In the genomic region with DNA sequence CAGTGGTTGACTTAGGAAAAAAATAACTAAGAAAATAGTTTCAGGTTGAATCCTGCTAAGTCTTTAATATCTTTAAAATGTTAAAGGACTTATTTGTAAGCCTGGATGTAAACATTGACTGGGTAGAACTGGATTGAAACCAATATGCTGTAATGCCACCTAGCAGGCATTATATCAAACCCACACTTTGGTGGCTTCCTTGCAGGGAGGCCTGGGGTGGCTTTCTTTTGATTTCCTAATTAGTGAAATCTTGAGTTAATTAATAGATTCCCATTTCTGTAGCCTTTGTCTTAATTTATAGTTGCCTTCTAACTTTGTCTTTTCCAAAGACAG, we compare ENCODE assay signal across 8 mouse cellular contexts. TPM values are rescaled to one million over a fixed set of nuclear protein-coding genes. Genes with fewer than 3 reads are reported as not detected.
DNase-seq lines count a peak whose midpoint lies in the region; ATAC-seq and TF ChIP-seq lines count a peak whose summit lies in the region.

No protein-coding gene starts in this region.

- H3K9ac ChIP-seq in heart, embryonic 12.5 days: peak overlapping the region; percentile 95
- H3K9ac ChIP-seq in ES-Bruce4 (ENCODE audit: low read depth, poor library complexity, severe bottlenecking): peak overlapping the region; percentile 85
- H3K9ac ChIP-seq in forebrain, embryonic 14.5 days (ENCODE audit: low read length): peak overlapping the region; percentile 97
- peak overlapping the region; percentile 79; the same call in 1 of the 2 replicates for H3K9ac ChIP-seq in liver, embryonic 15.5 days

- no peak for DNase-seq in heart, postnatal 10 days
- DNase-seq in forebrain, embryonic 14.5 days (ENCODE audit: low spot score): peak; percentile 28
- DNase-seq in thymus, postnatal 4 days: no peak
- no peak for DNase-seq in frontal cortex, adult 2 months (ENCODE audit: extremely low spot score in 1 of 2, low spot score in 1 of 2)
- no peak for DNase-seq in adrenal gland, postnatal 14 days

- H3K4me3 ChIP-seq in heart, embryonic 12.5 days: peak overlapping the region; percentile 76
- H3K4me3 ChIP-seq in ES-Bruce4 (ENCODE audit: low read depth, low read length): peak overlapping the region; percentile 84; the same call in 1 of the 2 replicates
- peak overlapping the region; percentile 95 for H3K4me3 ChIP-seq in forebrain, embryonic 14.5 days (ENCODE audit: low read depth, low read length)
- H3K4me3 ChIP-seq in liver, embryonic 15.5 days (replicated peaks): peak overlapping the region; percentile 84

- no peak for TF ChIP-seq POLR2A in ES-Bruce4 (IDR thresholded peaks at IDR 0.05; ENCODE audit: insufficient read depth, low read length)

- H3K27ac ChIP-seq in heart, embryonic 12.5 days (ENCODE audit: poor library complexity, severe bottlenecking): peak overlapping the region; percentile 94; the same call in 1 of the 2 replicates
- H3K27ac ChIP-seq in ES-Bruce4 (ENCODE audit: insufficient read depth, low read length): no peak overlapping the region
- no peak overlapping the region for H3K27ac ChIP-seq in forebrain, embryonic 14.5 days (ENCODE audit: low read depth, low read length)
- H3K27ac ChIP-seq in liver, embryonic 15.5 days (replicated peaks): peak overlapping the region; percentile 87

- ATAC-seq in heart, embryonic 12.5 days (ENCODE audit: insufficient number of reproducible peaks, low FRiP score): no peak
- ATAC-seq in forebrain, embryonic 14.5 days: no peak
- no peak for ATAC-seq in liver, embryonic 15.5 days (ENCODE audit: insufficient read depth)

- no peak for TF ChIP-seq CTCF in ES-Bruce4 (IDR thresholded peaks at IDR 0.05; ENCODE audit: low read depth, low read length)

- intact Hi-C loops in heart, postnatal 10 days (cut with DNase I): loop anchor here (1.0 kb wide), 1 partner anchor 266 kb away; no protein-coding TSS in a partner anchor

- H3K4me1 ChIP-seq in heart, embryonic 12.5 days (replicated peaks): peaks cover 47% of the 10 kb centered on the region
- no peaks in the 10 kb centered on the region for H3K4me1 ChIP-seq in ES-Bruce4 (ENCODE audit: control insufficient read depth, insufficient read depth, low read length)
- peaks cover 16% of the 10 kb centered on the region for H3K4me1 ChIP-seq in forebrain, embryonic 14.5 days (ENCODE audit: control insufficient read depth, insufficient read depth, low read length)
- H3K4me1 ChIP-seq in liver, embryonic 15.5 days (replicated peaks): peaks cover 49% of the 10 kb centered on the region

- peaks cover 12% of the 10 kb centered on the region for H3K36me3 ChIP-seq in heart, embryonic 12.5 days
- H3K36me3 ChIP-seq in ES-Bruce4 (ENCODE audit: control insufficient read depth, insufficient read depth, low read length, poor library complexity, severe bottlenecking): peaks cover 11% of the 10 kb centered on the region
- peaks cover 13% of the 10 kb centered on the region for H3K36me3 ChIP-seq in forebrain, embryonic 14.5 days (ENCODE audit: control insufficient read depth, insufficient read depth, low read length)
- H3K36me3 ChIP-seq in liver, embryonic 15.5 days (replicated peaks): peaks cover 19% of the 10 kb centered on the region

- H3K27me3 ChIP-seq in heart, embryonic 12.5 days (replicated peaks): no peaks in the 10 kb centered on the region
- no peaks in the 10 kb centered on the region for H3K27me3 ChIP-seq in ES-Bruce4 (ENCODE audit: control insufficient read depth, insufficient read depth, low read length, poor library complexity, severe bottlenecking)
- no peaks in the 10 kb centered on the region for H3K27me3 ChIP-seq in forebrain, embryonic 14.5 days (replicated peaks; ENCODE audit: control insufficient read depth, insufficient read depth, low read length)
- no peaks in the 10 kb centered on the region for H3K27me3 ChIP-seq in liver, embryonic 15.5 days

- no peaks in the 10 kb centered on the region for H3K9me3 ChIP-seq in heart, embryonic 12.5 days (replicated peaks)
- H3K9me3 ChIP-seq in ES-Bruce4 (replicated peaks; ENCODE audit: control insufficient read depth, insufficient read depth, low read length, poor library complexity, severe bottlenecking): no peaks in the 10 kb centered on the region
- H3K9me3 ChIP-seq in forebrain, embryonic 14.5 days (replicated peaks; ENCODE audit: control insufficient read depth, low read length): no peaks in the 10 kb centered on the region
- no peaks in the 10 kb centered on the region for H3K9me3 ChIP-seq in liver, embryonic 15.5 days (replicated peaks)

- no peak for TF ChIP-seq EP300 in ES-Bruce4 (IDR thresholded peaks at IDR 0.05; ENCODE audit: insufficient read depth, low read depth, low read length)

- H3K4me2 ChIP-seq in heart, embryonic 12.5 days: peak overlapping the region; percentile 85
- H3K4me2 ChIP-seq in forebrain, embryonic 14.5 days (ENCODE audit: low read length): peak overlapping the region; percentile 62
- H3K4me2 ChIP-seq in liver, embryonic 15.5 days: peak overlapping the region; percentile 99

RNA-seq across cellular contexts. Expression of a gene that starts 1.6 kb away (rescaled TPM):
- 297 and 319 TPM in 2 replicates for polyA plus RNA-seq in heart, embryonic 12.5 days (2016; fragmentation: Nextera tagmentation; extraction: Ambion mirVana)
- 100 to 1,000 TPM; 417 to 438 TPM for total RNA-seq in heart, postnatal 10 days (2021)
- polyA plus RNA-seq in ES-Bruce4 (2011; ENCODE audit: insufficient read depth, insufficient read length, low read depth, missing spikeins): 140 and 156 TPM in 2 replicates
- polyA plus RNA-seq in forebrain, embryonic 14.5 days (2014; fragmentation: Nextera tagmentation; extraction: Ambion mirVana): 323 and 358 TPM in 2 replicates
- 68.9 and 71.9 TPM in 2 replicates for polyA plus RNA-seq in liver, embryonic 15.5 days (2015; fragmentation: Nextera tagmentation; extraction: Ambion mirVana)
- polyA plus RNA-seq in frontal cortex, adult 2 months (2012; rRNA removed): 127 and 132 TPM in 2 replicates
- 200 and 309 TPM in 2 replicates for total RNA-seq in adrenal gland, postnatal 14 days (2021)

Comparison
In these comparisons a context has a peak if more than half of its experiments do, and no peak if none do; other contexts are left out.
1. H3K27ac ChIP-seq: peak in heart, embryonic 12.5 days (single experiment) and liver, embryonic 15.5 days (single experiment); none in ES-Bruce4 (single experiment) and forebrain, embryonic 14.5 days (single experiment).
2. Peak in every context shown above with its lines, with median percentiles within 50 percentile points of each other: H3K4me2 ChIP-seq, H3K4me3 ChIP-seq and H3K9ac ChIP-seq.